Mouse (Mus musculus) intestine, postnatal 0 days (tissue): ENCODE results near the gene Sec24a. TPM values are rescaled to one million over a fixed set of nuclear protein-coding genes. Genes with fewer than 3 reads are reported as not detected.
"Not testable (repeated sequence)": the region's sequence is repeated elsewhere in the genome, so short reads cannot be mapped to it uniquely, and the experiment has no call there.

Source experiments
- ATAC-seq: fragments of 200-750 bp; cut with Nextera tagmentation; 2 replicates; pipeline ENCODE4 v1.8.0; 2017; ENCODE audit warnings: mild to moderate bottlenecking, moderate TSS enrichment, moderate library complexity
- H3K27ac ChIP-seq: fragments of 300-500 bp; sonication (generic); 2 replicates; pipeline ENCODE4 v1.5.1; 2014; ENCODE audit warnings: mild to moderate bottlenecking, low read depth, low read length, moderate library complexity
- H3K27me3 ChIP-seq: fragments of 300-500 bp; sonication (generic); replicated peaks from 2 replicates; pipeline ENCODE4 v1.6.1; 2014; ENCODE audit warnings: low read length, mixed read lengths; ENCODE audit not compliant: control insufficient read depth, insufficient read depth
- H3K36me3 ChIP-seq: fragments of 300-500 bp; sonication (generic); 2 replicates; pipeline ENCODE4 v1.6.1; 2014; ENCODE audit warnings: mild to moderate bottlenecking, moderate library complexity; ENCODE audit not compliant: control insufficient read depth, insufficient read depth
- H3K4me1 ChIP-seq: fragments of 300-500 bp; sonication (generic); replicated peaks from 2 replicates; pipeline ENCODE4 v1.6.1; 2014; ENCODE audit warnings: antibody characterized with exemption, low read length, mixed read lengths; ENCODE audit not compliant: control insufficient read depth, insufficient read depth
- H3K4me2 ChIP-seq: fragments of 300-500 bp; sonication (generic); replicated peaks from 2 replicates; pipeline ENCODE4 v1.6.1; 2014; ENCODE audit warnings: low read depth, mild to moderate bottlenecking, moderate library complexity
- H3K4me3 ChIP-seq: fragments of 300-500 bp; sonication (generic); 2 replicates; pipeline ENCODE4 v1.5.1; 2014; ENCODE audit warnings: low read depth, low read length
- H3K9ac ChIP-seq: fragments of 300-500 bp; sonication (generic); 2 replicates; pipeline ENCODE4 v1.6.1; 2014; ENCODE audit warnings: mild to moderate bottlenecking, low read depth, low read length
- H3K9me3 ChIP-seq: fragments of 300-500 bp; sonication (generic); 2 replicates; pipeline ENCODE4 v1.6.1; 2016; ENCODE audit warnings: mixed run types; ENCODE audit not compliant: control insufficient read depth
- CTCF ChIP-seq: sonication (generic); IDR thresholded peaks from 2 replicates; pipeline ENCODE4 v1.5.1; 2016; ENCODE audit warnings: low read depth, mild to moderate bottlenecking, control low read depth, antibody characterized with exemption, moderate library complexity
- WGBS: fragments of 180-500 bp; shearing (Covaris S2); extraction: QIAGEN DNeasy Blood & Tissue Kit; methylation state at CpG from one replicate; pipeline ENCODE4 v1.1.7; 2014; 5-methylcytosine and 5-hydroxymethylcytosine counted together
- polyA plus RNA-seq: library from polyadenylated mRNA; unstranded; fragments of >200 nt; fragmentation: Nextera tagmentation; extraction: Ambion mirVana; gene quantifications from 2 replicates; pipeline ENCODE4 v1.2.1, GENCODE M21; 2015

Sec24a gene
- polyA plus RNA-seq, 1 experiment from 2014 or later, result 47.1 TPM

- H3K36me3 ChIP-seq, result peaks cover 46% of the 10 kb centered on the region
Measured at GRCm38 (mm10) chr11:51740701-51741100, 22.7 kb downstream of the Sec24a start.

GRCm38 (mm10) chr11:51738651-51739403 lies 24.6 kb downstream of the Sec24a start:
- TF ChIP-seq CTCF, result no peak
- Histone ChIP-seq H3K27ac (no peak overlapping the region), H3K9me3 (no peaks in the 10 kb centered on the region), H3K27me3 (no peaks in the 10 kb centered on the region), H3K4me3 (no peak overlapping the region), H3K9ac (no peak overlapping the region), H3K36me3 (peaks cover 60% of the 10 kb centered on the region), H3K4me2 (no peak overlapping the region), H3K4me1 (no peaks in the 10 kb centered on the region)
- ATAC-seq, result peak; percentile 84
- 55% methylated on average over 3 of the region's 3 CpGs for WGBS

More at GRCm38 (mm10) chr11:51740701-51741100, 22.7 kb downstream of the Sec24a start:
- WGBS, result 70% methylated on average over 3 of the region's 3 CpGs
- no peak for TF ChIP-seq CTCF
- H3K4me1 ChIP-seq, result no peaks in the 10 kb centered on the region
- H3K4me3 ChIP-seq, result no peak overlapping the region
- no peaks in the 10 kb centered on the region for H3K9me3 ChIP-seq
- no peak overlapping the region for H3K4me2 ChIP-seq
- H3K9ac ChIP-seq, result no peak overlapping the region
- no peak for ATAC-seq
- H3K27me3 ChIP-seq, result no peaks in the 10 kb centered on the region
- no peak overlapping the region for H3K27ac ChIP-seq

- not testable (repeated sequence) for H3K27me3 ChIP-seq, H3K9me3 ChIP-seq, H3K4me2 ChIP-seq, H3K4me3 ChIP-seq, H3K27ac ChIP-seq, H3K9ac ChIP-seq, ATAC-seq, H3K4me1 ChIP-seq
- H3K36me3 ChIP-seq, result peaks cover 67% of the 10 kb centered on the region
- WGBS, result 91% methylated on average over 12 of the region's 13 CpGs
Measured at GRCm38 (mm10) chr11:51734218-51734617, 29.2 kb downstream of the Sec24a start.

- Histone ChIP-seq H3K4me3 (no peak overlapping the region), H3K9ac (no peak overlapping the region), H3K4me2 (no peak overlapping the region), H3K36me3 (peaks cover 65% of the 10 kb centered on the region), H3K4me1 (no peaks in the 10 kb centered on the region), H3K9me3 (no peaks in the 10 kb centered on the region), H3K27me3 (no peaks in the 10 kb centered on the region), H3K27ac (no peak overlapping the region)
- 66% methylated on average over 1 of the region's 1 CpGs for WGBS
- ATAC-seq, result no peak
- no peak for TF ChIP-seq CTCF
Measured at GRCm38 (mm10) chr11:51732883-51733282, 30.6 kb downstream of the Sec24a start.

- no peak for ATAC-seq
- 92% methylated on average over 11 of the region's 11 CpGs for WGBS
- Histone ChIP-seq H3K4me2 (no peak overlapping the region), H3K36me3 (peaks cover 87% of the 10 kb centered on the region), H3K4me1 (no peaks in the 10 kb centered on the region), H3K4me3 (no peak overlapping the region), H3K9ac (no peak overlapping the region), H3K9me3 (no peaks in the 10 kb centered on the region), H3K27ac (no peak overlapping the region), H3K27me3 (no peaks in the 10 kb centered on the region)
- no peak for TF ChIP-seq CTCF
Measured at GRCm38 (mm10) chr11:51721066-51721465, 42.4 kb downstream of the Sec24a start.

- Histone ChIP-seq H3K9ac (no peak overlapping the region), H3K4me2 (no peak overlapping the region), H3K4me3 (no peak overlapping the region), H3K27me3 (no peaks in the 10 kb centered on the region), H3K4me1 (no peaks in the 10 kb centered on the region), H3K9me3 (no peaks in the 10 kb centered on the region), H3K27ac (no peak overlapping the region), H3K36me3 (peaks cover 72% of the 10 kb centered on the region)
- ATAC-seq, result no peak
- no peak for TF ChIP-seq CTCF
- WGBS, result 97% methylated on average over 10 of the region's 13 CpGs
Measured at GRCm38 (mm10) chr11:51707080-51707479, 56.4 kb downstream of the Sec24a start.

GRCm38 (mm10) chr11:51706451-51706850 lies 57.0 kb downstream of the Sec24a start:
- Histone ChIP-seq H3K27me3 (no peaks in the 10 kb centered on the region), H3K36me3 (peaks cover 73% of the 10 kb centered on the region), H3K27ac (no peak overlapping the region), H3K4me3 (no peak overlapping the region), H3K4me1 (no peaks in the 10 kb centered on the region), H3K4me2 (no peak overlapping the region), H3K9ac (no peak overlapping the region), H3K9me3 (no peaks in the 10 kb centered on the region)
- no peak for TF ChIP-seq CTCF
- WGBS, result 96% methylated on average over 9 of the region's 10 CpGs
- ATAC-seq, result no peak
